Mouse (Mus musculus) bone marrow macrophage, adult 2 months (primary cell): ENCODE data around the gene Nudt19. TPM values are rescaled to one million over a fixed set of nuclear protein-coding genes. Genes with fewer than 3 reads are reported as not detected.
"Not testable (repeated sequence)": the region's sequence is repeated elsewhere in the genome, so short reads cannot be mapped to it uniquely, and the experiment has no call there.

Source experiments
- H3K27ac ChIP-seq: 2 replicates; pipeline ENCODE4 v1.5.1; 2012; ENCODE audit warnings: low read depth, low read length; ENCODE audit not compliant: insufficient read depth
- H3K4me1 ChIP-seq: 2 replicates; pipeline ENCODE4 v1.6.1; 2012; ENCODE audit warnings: low read length; ENCODE audit not compliant: control insufficient read depth, insufficient read depth
- H3K4me3 ChIP-seq: 2 replicates; pipeline ENCODE4 v1.5.1; 2012; ENCODE audit warnings: mild to moderate bottlenecking, low read length, moderate library complexity; ENCODE audit not compliant: insufficient read depth
- CTCF ChIP-seq: IDR thresholded peaks from 2 replicates; pipeline ENCODE4 v1.5.1; 2012; ENCODE audit warnings: low read depth, mild to moderate bottlenecking, low read length, moderate library complexity
- POLR2A ChIP-seq: IDR thresholded peaks from 2 replicates; pipeline ENCODE4 v1.6.1; 2012; ENCODE audit warnings: mild to moderate bottlenecking, low read depth, low read length, borderline replicate concordance
- polyA plus RNA-seq: library from polyadenylated mRNA; stranded (reverse); fragments of >200 nt; gene quantifications from 2 replicates; pipeline ENCODE4 v1.2.4, GENCODE M21; 2012; ENCODE audit not compliant: missing spikeins, insufficient read depth, insufficient read length

Gene Nudt19
- polyA plus RNA-seq, 1 experiment: 19.2 TPM

- 0 out of 2 replicates have a peak, but pooled peaks cover 2% of the 10 kb centered on the region for H3K4me1 ChIP-seq
- TF ChIP-seq CTCF: no peak
- TF ChIP-seq POLR2A: no peak
- peak overlapping the region; percentile 98 for H3K4me3 ChIP-seq
- H3K27ac ChIP-seq: peak overlapping the region; percentile 82; the same call in 1 of the 2 replicates
Measured at GRCm38 (mm10) chr7:35553751-35554604, 2.1 kb downstream of the Nudt19 start.

- TF ChIP-seq CTCF (peak; percentile 33; the same call in 1 of the 2 replicates), POLR2A (no peak)
- no peaks in the 10 kb centered on the region for H3K4me1 ChIP-seq
- H3K4me3 ChIP-seq: no peak overlapping the region
- H3K27ac ChIP-seq: no peak overlapping the region
Measured at GRCm38 (mm10) chr7:35545881-35546280, 10.2 kb downstream of the Nudt19 start.

GRCm38 (mm10) chr7:35537562-35537961, 18.5 kb downstream of the Nudt19 start, which contains the start of gene Tdrd12:
Gene Tdrd12, minus strand, starts transcription at chr7:35537745.
- TF ChIP-seq POLR2A: no peak
- TF ChIP-seq CTCF: no peak
- Histone ChIP-seq H3K27ac (no peak within 1 kb of the TSS), H3K4me3 (no peak within 1 kb of the TSS), H3K4me1 (no peaks in the 10 kb centered on the region)

GRCm38 (mm10) chr7:35535750-35536512, 20.2 kb downstream of the Nudt19 start:
- H3K4me3 ChIP-seq: no peak overlapping the region
- TF ChIP-seq POLR2A (no peak), CTCF (no peak)
- no peaks in the 10 kb centered on the region for H3K4me1 ChIP-seq
- no peak overlapping the region for H3K27ac ChIP-seq

GRCm38 (mm10) chr7:35530544-35530943, 25.6 kb downstream of the Nudt19 start:
- not testable (repeated sequence) for H3K27ac ChIP-seq, H3K4me3 ChIP-seq, H3K4me1 ChIP-seq

DNA sequence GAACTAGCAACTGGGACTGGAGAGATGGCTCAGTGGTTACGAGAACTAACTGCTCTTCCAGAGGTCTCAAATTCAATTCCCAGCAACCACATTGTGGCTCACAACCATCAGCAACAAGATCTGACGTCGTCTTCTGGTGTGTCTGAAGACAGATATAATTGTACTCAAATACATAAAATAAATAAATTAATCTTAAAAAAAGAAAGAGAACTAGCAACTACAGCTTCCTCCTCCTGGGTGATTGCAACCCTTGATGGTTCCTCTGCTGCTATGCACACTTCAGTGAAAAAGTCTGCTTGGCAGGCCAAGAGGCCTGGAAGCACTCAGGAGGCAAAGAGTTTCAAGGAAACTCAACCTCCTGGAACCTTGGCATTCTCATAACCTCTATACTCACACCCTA, 26.1 kb downstream of the Nudt19 start:
- Histone ChIP-seq H3K4me3 (no peak overlapping the region), H3K4me1 (no peaks in the 10 kb centered on the region), H3K27ac (no peak overlapping the region)
- TF ChIP-seq CTCF (no peak), POLR2A (no peak)

- TF ChIP-seq CTCF: no peak
- TF ChIP-seq POLR2A: no peak
- Histone ChIP-seq H3K4me3 (no peak overlapping the region), H3K4me1 (no peaks in the 10 kb centered on the region), H3K27ac (no peak overlapping the region)
Measured at GRCm38 (mm10) chr7:35526795-35527194, 29.3 kb downstream of the Nudt19 start.

- no peak overlapping the region for H3K4me3 ChIP-seq
- no peaks in the 10 kb centered on the region for H3K4me1 ChIP-seq
- H3K27ac ChIP-seq: no peak overlapping the region
- TF ChIP-seq POLR2A: no peak
- TF ChIP-seq CTCF: no peak
Measured at GRCm38 (mm10) chr7:35501995-35502394, 54.1 kb downstream of the Nudt19 start.

DNA sequence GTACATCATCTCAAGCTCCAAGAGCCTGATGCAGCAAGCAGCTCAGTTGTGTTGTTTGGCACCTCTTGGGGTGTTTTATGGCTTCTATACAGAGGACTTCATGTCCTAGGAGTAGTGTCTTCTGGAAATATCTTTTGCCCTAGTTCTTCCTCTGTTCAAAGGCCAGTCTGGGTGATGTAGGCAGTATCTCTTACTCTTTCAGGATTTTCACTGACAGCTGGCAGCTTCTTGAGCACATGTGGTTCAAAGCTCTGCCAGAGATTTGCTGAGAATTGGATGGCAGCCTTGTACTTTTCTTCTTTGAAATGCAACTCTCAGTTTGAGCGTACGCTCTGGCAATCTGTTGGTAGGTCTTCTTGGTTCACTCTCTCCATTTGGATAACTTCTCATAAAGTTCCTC, 58.6 kb downstream of the Nudt19 start:
- H3K4me3 ChIP-seq: no peak overlapping the region
- no peak overlapping the region for H3K27ac ChIP-seq
- TF ChIP-seq POLR2A (no peak), CTCF (no peak)
- H3K4me1 ChIP-seq: no peaks in the 10 kb centered on the region

Other genes starting within 250 kb of the Nudt19 start
- 9.5 and 13.2 TPM in 2 replicates for gene Gpatch1, start 237.9 kb downstream of the Nudt19 start, polyA plus RNA-seq
- gene Rhpn2, start 222.1 kb downstream of the Nudt19 start, polyA plus RNA-seq: 0.20 TPM in 1 of 2 replicates, not detected in the other
- gene Faap24, start 159.5 kb downstream of the Nudt19 start, polyA plus RNA-seq: 8.1 and 8.5 TPM in 2 replicates
- gene Cep89, start 159.3 kb downstream of the Nudt19 start, polyA plus RNA-seq: 16.6 and 16.9 TPM in 2 replicates
- gene Slc7a9, start 107.5 kb downstream of the Nudt19 start, polyA plus RNA-seq: not detected in 2 replicates
- gene Tdrd12, start 18.6 kb downstream of the Nudt19 start, polyA plus RNA-seq: not detected in 2 replicates
- gene Rgs9bp, start 29.3 kb upstream of the Nudt19 start, polyA plus RNA-seq: not detected in 2 replicates
- 22.7 and 29.4 TPM in 2 replicates for gene Ankrd27, start 29.9 kb upstream of the Nudt19 start, polyA plus RNA-seq
- gene Pdcd5, start 91.2 kb upstream of the Nudt19 start, polyA plus RNA-seq: 56.2 and 68.9 TPM in 2 replicates
- 1.5 TPM in 2 replicates for gene Dpy19l3, start 198.2 kb upstream of the Nudt19 start, polyA plus RNA-seq
- gene Zfp507, start 246.7 kb upstream of the Nudt19 start, polyA plus RNA-seq: not detected in 2 replicates